Mouse (Mus musculus) megakaryocyte-erythroid progenitor cell, adult 5-6 weeks (primary cell): Measurements from ENCODE around the gene Tlx3. TPM values are rescaled to one million over a fixed set of nuclear protein-coding genes. Genes with fewer than 3 reads are reported as not detected.

Experiments
- ATAC-seq: replicated peaks from 2 replicates; pipeline ENCODE4 v1.8.0; 2016; ENCODE audit warnings: mild to moderate bottlenecking, inconsistent platforms; ENCODE audit not compliant: severe bottlenecking, poor library complexity, low FRiP score, low TSS enrichment
- total RNA-seq, 2 experiments: library from RNA; stranded (forward) in 1 of 2; stranded (reverse) in 1 of 2; fragments of 200-1000, 215-1000 nt in 1 of 2; fragments of >200 nt in 1 of 2; fragmentation: Nextera tagmentation in 1 of 2; gene quantifications; 2 replicates each; pipeline ENCODE4 v1.2.3; 2014 to 2017

Gene Tlx3
- total RNA-seq (2014; fragmentation: Nextera tagmentation) (not detected in 2 replicates), total RNA-seq (2017) (not detected in 2 replicates)

GRCm38 (mm10) chr11:33203383-33204328 is at the start of gene Tlx3:
TSS of gene Tlx3 (minus strand) at chr11:33203589.
- ATAC-seq = no peak

- no peak for ATAC-seq
Observed at GRCm38 (mm10) chr11:33240295-33240694, 36.9 kb upstream of the Tlx3 start.

- no peak for ATAC-seq
Observed at GRCm38 (mm10) chr11:33234134-33234533, 30.7 kb upstream of the Tlx3 start.

- ATAC-seq = no peak
Observed at GRCm38 (mm10) chr11:33232056-33232455, 28.7 kb upstream of the Tlx3 start.

GRCm38 (mm10) chr11:33228186-33228585 is 24.8 kb upstream of the Tlx3 start:
- ATAC-seq = no peak

- no peak for ATAC-seq
Observed at GRCm38 (mm10) chr11:33226516-33226915, 23.1 kb upstream of the Tlx3 start.

GRCm38 (mm10) chr11:33221566-33222365 is 18.4 kb upstream of the Tlx3 start:
- no peak for ATAC-seq

- no peak for ATAC-seq
Observed at GRCm38 (mm10) chr11:33220763-33221162, 17.4 kb upstream of the Tlx3 start.

- ATAC-seq = no peak
Observed at GRCm38 (mm10) chr11:33217384-33218079, 14.1 kb upstream of the Tlx3 start.

GRCm38 (mm10) chr11:33207411-33207810 is 4.0 kb upstream of the Tlx3 start:
- no peak for ATAC-seq

- ATAC-seq = no peak
Observed at GRCm38 (mm10) chr11:33204966-33205365, 1.6 kb upstream of the Tlx3 start.

- ATAC-seq = no peak
Observed at GRCm38 (mm10) chr11:33204329-33204705, 928 bp upstream of the Tlx3 start.

GRCm38 (mm10) chr11:33202972-33203371 is 417 bp downstream of the Tlx3 start:
- no peak for ATAC-seq

- ATAC-seq = no peak
Observed at GRCm38 (mm10) chr11:33202296-33202695, 1.1 kb downstream of the Tlx3 start.

GRCm38 (mm10) chr11:33201626-33202010 is 1.8 kb downstream of the Tlx3 start:
- ATAC-seq = no peak

- no peak for ATAC-seq
Observed at GRCm38 (mm10) chr11:33200764-33201625, 2.4 kb downstream of the Tlx3 start.

- ATAC-seq = no peak
Observed at GRCm38 (mm10) chr11:33199906-33200763, 3.3 kb downstream of the Tlx3 start.

GRCm38 (mm10) chr11:33199117-33199514 is 4.3 kb downstream of the Tlx3 start:
- no peak for ATAC-seq
